Mouse (Mus musculus) neural tube, postnatal 0 days (tissue): ENCODE data around the gene Ubac2. TPM values are rescaled to one million over a fixed set of nuclear protein-coding genes. Genes with fewer than 3 reads are reported as not detected.

Source experiments
- polyA plus RNA-seq: library from polyadenylated mRNA; unstranded; fragments of >200 nt; fragmentation: Nextera tagmentation; extraction: Ambion mirVana; gene quantifications from 2 replicates; pipeline ENCODE4 v1.2.1, GENCODE M21; 2015

Ubac2 gene
- 47.7 and 48.8 TPM in 2 replicates for polyA plus RNA-seq

DNA sequence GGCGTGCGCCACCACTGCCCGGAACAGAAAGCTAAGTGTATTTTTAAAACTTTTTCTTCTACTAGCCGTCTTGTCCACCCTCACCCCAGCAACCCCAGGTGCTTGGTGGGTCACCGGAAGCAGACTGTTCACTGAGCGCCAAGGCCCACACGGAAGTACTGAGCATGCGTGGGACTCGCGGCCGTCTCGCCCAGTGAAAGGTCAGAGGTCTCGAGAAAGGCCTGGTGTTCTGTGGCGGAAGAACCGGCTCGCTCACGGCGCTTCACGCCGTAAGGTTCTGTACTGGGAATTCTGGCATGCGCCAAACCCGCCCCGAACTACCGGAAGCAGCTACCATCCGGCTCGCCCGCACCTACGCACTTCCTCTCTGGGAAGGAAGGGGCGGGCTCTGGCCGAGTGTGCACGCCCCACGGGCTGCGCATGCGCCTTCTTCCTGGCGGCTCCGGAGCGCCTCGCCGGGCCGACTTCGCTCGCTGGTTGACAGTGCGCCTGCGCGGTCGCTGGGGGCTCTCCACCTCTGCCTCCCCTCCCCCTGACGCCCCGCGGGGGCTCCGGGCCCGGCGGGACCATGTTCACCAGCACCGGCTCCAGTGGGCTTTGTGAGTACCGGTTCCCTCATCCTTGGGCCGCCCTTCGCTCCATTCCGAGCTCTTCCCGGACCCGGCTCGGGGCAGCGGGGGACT lies at the start of gene Ubac2:
Gene Ubac2 (plus strand): TSS at position 445 of the 683 bp plus-strand sequence.

DNA sequence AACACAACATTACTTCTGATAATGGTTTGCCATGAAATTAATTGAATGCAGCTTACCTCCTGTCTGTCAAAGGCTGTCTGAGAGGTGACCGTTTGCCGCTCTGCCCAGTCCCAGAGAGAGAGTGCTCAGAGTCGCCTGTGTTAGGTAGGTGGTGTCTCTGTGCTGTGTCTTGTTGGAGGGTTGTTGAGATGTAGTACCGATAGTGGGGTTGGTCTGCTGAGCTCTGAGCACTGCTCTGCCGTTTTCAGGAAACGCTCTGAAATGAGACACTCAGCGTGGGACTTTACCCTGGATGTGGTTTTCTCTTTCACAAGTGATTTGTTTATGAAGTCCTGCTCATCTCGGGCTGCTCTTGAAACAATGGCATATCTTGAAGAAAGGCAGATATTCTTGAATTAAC lies 37.2 kb downstream of the Ubac2 start, which contains the start of gene Gpr18:
Gene Gpr18 (minus strand): TSS at position 161 of the 400 bp plus-strand sequence.

DNA sequence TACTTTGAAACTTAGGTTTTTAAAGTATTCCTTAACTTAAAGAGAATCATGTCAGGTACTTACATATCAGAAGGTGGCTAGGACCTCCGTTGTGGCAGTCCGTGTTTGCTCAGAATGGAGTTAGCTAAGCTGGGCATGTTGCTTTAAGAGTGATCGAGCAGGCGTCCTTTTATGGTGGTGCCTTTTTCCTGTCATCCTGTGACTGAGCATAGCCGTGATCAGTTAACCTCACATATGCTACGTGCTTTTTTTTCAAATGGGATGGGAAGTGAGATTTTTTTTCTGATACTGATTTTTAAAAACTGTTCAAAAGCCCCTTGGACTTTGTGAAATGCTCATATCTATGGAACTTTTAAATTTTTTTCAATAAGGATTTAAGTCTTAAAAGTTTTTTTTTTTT lies 86.6 kb downstream of the Ubac2 start, which contains the start of gene Gpr183:
Gene Gpr183 (minus strand): TSS at position 206 of the 400 bp plus-strand sequence.

DNA sequence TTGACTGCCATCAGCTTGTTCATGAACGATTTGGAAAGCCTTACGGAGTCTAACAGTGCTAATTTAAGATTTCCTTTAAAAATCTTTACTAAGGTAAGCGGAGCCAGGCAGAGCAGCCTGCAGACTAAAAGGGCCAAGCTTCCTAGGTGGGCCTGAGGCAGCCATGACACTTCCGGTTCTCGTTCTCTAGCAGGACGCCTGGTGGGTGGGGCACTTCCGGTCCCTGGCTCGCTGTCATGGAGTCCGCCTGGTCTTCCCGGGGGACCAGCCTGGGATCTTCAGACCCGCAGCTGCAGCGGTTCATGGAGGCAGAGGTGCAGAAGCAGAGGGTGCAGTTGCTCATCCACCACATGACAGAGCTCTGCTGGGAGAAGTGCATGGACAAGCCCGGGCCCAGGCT lies 156.0 kb downstream of the Ubac2 start, which contains the start of gene Timm8a2:
Gene Timm8a2 (plus strand): TSS at position 224 of the 400 bp plus-strand sequence.

Other genes with a start within 250 kb of the Ubac2 start
- gene Dock9, start 80.8 kb upstream of the Ubac2 start, polyA plus RNA-seq = 13.0 and 15.0 TPM in 2 replicates
- 0.10 and 0.20 TPM in 2 replicates for gene Gpr18, start 37.2 kb downstream of the Ubac2 start, polyA plus RNA-seq
- gene Gpr183, start 86.6 kb downstream of the Ubac2 start, polyA plus RNA-seq = 1.2 TPM in 2 replicates
- 0.17 TPM in 1 of 2 replicates, not detected in the other for gene Timm8a2, start 156.1 kb downstream of the Ubac2 start, polyA plus RNA-seq
- 97.8 and 105 TPM in 2 replicates for gene Tm9sf2, start 228.4 kb downstream of the Ubac2 start, polyA plus RNA-seq